Mouse (Mus musculus): ENCODE measurements around the gene Cyb5d1.

Cyb5d1 gene

GRCm38 (mm10) chr11:69395235-69395633 is at the start of gene Cyb5d1, which contains the start of gene Naa38:
TSS of gene Cyb5d1 (minus strand) at chr11:69395631.
TSS of gene Naa38 (plus strand) at chr11:69395487.
- peak; percentile 91 for DNase-seq

- DNase-seq, result no peak
These were observed 47.9 kb upstream of the Cyb5d1 start for GRCm38 (mm10) chr11:69443328-69443727.

GRCm38 (mm10) chr11:69437291-69437690 is 41.9 kb upstream of the Cyb5d1 start:
- DNase-seq, result no peak

GRCm38 (mm10) chr11:69433189-69433588 is 37.8 kb upstream of the Cyb5d1 start:
- DNase-seq, result no peak

GRCm38 (mm10) chr11:69432640-69432982 is 37.2 kb upstream of the Cyb5d1 start:
- peak; percentile 18 for DNase-seq

GRCm38 (mm10) chr11:69431829-69432639 is 36.6 kb upstream of the Cyb5d1 start:
- DNase-seq, result peak; percentile 81

- no peak for DNase-seq
These were observed 35.2 kb upstream of the Cyb5d1 start for GRCm38 (mm10) chr11:69430631-69431030.

- DNase-seq, result no peak
These were observed 33.9 kb upstream of the Cyb5d1 start for GRCm38 (mm10) chr11:69429313-69429712.

- no peak for DNase-seq
These were observed 33.3 kb upstream of the Cyb5d1 start for GRCm38 (mm10) chr11:69428751-69429150.

GRCm38 (mm10) chr11:69426246-69426645 is 30.8 kb upstream of the Cyb5d1 start:
- DNase-seq, result no peak

GRCm38 (mm10) chr11:69423885-69424284 is 28.5 kb upstream of the Cyb5d1 start:
- DNase-seq, result no peak

GRCm38 (mm10) chr11:69422842-69423241 is 27.4 kb upstream of the Cyb5d1 start:
- no peak for DNase-seq

GRCm38 (mm10) chr11:69421131-69421977 is 25.9 kb upstream of the Cyb5d1 start:
- no peak for DNase-seq

- DNase-seq, result no peak
These were observed 25.1 kb upstream of the Cyb5d1 start for GRCm38 (mm10) chr11:69420554-69421000.

- DNase-seq, result peak; percentile 54
These were observed 24.6 kb upstream of the Cyb5d1 start for GRCm38 (mm10) chr11:69419813-69420553.

- DNase-seq, result no peak
These were observed 24.0 kb upstream of the Cyb5d1 start for GRCm38 (mm10) chr11:69419443-69419812.

GRCm38 (mm10) chr11:69418481-69419442 is 23.3 kb upstream of the Cyb5d1 start:
- peak; percentile 92 for DNase-seq

- peak; percentile 96 for DNase-seq
These were observed 22.3 kb upstream of the Cyb5d1 start for GRCm38 (mm10) chr11:69417449-69418384.

GRCm38 (mm10) chr11:69416921-69417448 is 21.6 kb upstream of the Cyb5d1 start:
- DNase-seq, result no peak

- DNase-seq, result no peak
These were observed 21.1 kb upstream of the Cyb5d1 start for GRCm38 (mm10) chr11:69416509-69416908.

Data from cerebellum, adult 11 months (tissue).